Mouse (Mus musculus): ENCODE measurements around the gene Pcnx4.
"Not testable (repeated sequence)": the region's sequence is repeated elsewhere in the genome, so short reads cannot be mapped to it uniquely, and the experiment has no call there.

The Pcnx4 gene

GRCm38 (mm10) chr12:72594001-72594400 lies 57.8 kb downstream of the Pcnx4 start:
- no peak for DNase-seq (ENCODE audit: inconsistent age in 2 of 2, low spot score in 1 of 2)

- not testable (repeated sequence) for DNase-seq (ENCODE audit: inconsistent age in 2 of 2, low spot score in 1 of 2)
Measured at GRCm38 (mm10) chr12:72598731-72599130, 62.5 kb downstream of the Pcnx4 start.

GRCm38 (mm10) chr12:72612053-72612452 lies 75.9 kb downstream of the Pcnx4 start:
- DNase-seq (ENCODE audit: inconsistent age in 2 of 2, low spot score in 1 of 2), result no peak

GRCm38 (mm10) chr12:72620856-72621255 lies 84.7 kb downstream of the Pcnx4 start:
- DNase-seq (ENCODE audit: inconsistent age in 2 of 2, low spot score in 1 of 2), result no peak

GRCm38 (mm10) chr12:72621441-72621840 lies 85.3 kb downstream of the Pcnx4 start:
- no peak for DNase-seq (ENCODE audit: inconsistent age in 2 of 2, low spot score in 1 of 2)

GRCm38 (mm10) chr12:72622853-72623496 lies 86.8 kb downstream of the Pcnx4 start:
- DNase-seq (ENCODE audit: inconsistent age in 2 of 2, low spot score in 1 of 2), result no peak

- DNase-seq (ENCODE audit: inconsistent age in 2 of 2, low spot score in 1 of 2), result no peak
Measured at GRCm38 (mm10) chr12:72628751-72629150, 92.6 kb downstream of the Pcnx4 start.
